Mouse (Mus musculus): ENCODE results near the gene 1700018F24Rik. TPM values are rescaled to one million over a fixed set of nuclear protein-coding genes. Genes with fewer than 3 reads are reported as not detected.
A peak's percentile ranks its signal among the peaks of the same experiment; 100 is the strongest.
"Not testable (repeated sequence)": the region's sequence is repeated elsewhere in the genome, so short reads cannot be mapped to it uniquely, and the experiment has no call there.

Gene 1700018F24Rik
- polyA plus RNA-seq, 1 experiment from 2014 or later, result 0.15 TPM

GRCm38 (mm10) chr5:145041628-145042027 is 1.2 kb upstream of the 1700018F24Rik start:
- Histone ChIP-seq H3K4me3 (replicated peaks) (no peak overlapping the region), H3K4me2 (replicated peaks) (no peak overlapping the region), H3K9ac (no peak overlapping the region), H3K27me3 (no peaks in the 10 kb centered on the region), H3K27ac (replicated peaks) (no peak overlapping the region), H3K9me3 (replicated peaks) (no peaks in the 10 kb centered on the region), H3K4me1 (no peaks in the 10 kb centered on the region), H3K36me3 (no peaks in the 10 kb centered on the region)
- ATAC-seq (ENCODE audit: insufficient number of reproducible peaks, low FRiP score, low TSS enrichment, low read depth), result no peak
- WGBS, result 46% methylated on average over 4 of the region's 4 CpGs

- H3K4me1 ChIP-seq; ATAC-seq (ENCODE audit: insufficient number of reproducible peaks, low FRiP score, low TSS enrichment, low read depth): not testable (repeated sequence)
- 83% methylated on average over 3 of the region's 3 CpGs for WGBS
These were observed 11.4 kb downstream of the 1700018F24Rik start for GRCm38 (mm10) chr5:145054187-145054586.

DNA sequence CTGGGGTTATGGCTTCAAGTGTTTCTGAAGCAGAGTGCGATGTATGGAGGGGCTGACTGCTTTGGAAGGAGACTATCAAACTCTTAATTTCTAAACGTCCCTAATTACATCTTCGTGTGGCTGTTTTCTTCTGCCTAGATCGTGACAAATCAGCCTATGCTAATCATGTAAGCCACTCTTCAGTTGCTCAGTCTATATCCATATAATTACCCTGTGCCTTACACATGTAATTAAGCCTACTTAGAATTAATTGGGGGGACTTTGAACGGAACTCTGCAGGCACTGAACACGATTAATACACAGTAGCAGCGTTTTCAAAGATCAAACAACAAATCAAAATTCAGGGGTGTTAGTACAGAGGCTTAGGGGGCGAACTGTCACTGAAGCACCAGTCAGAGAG is 15.1 kb downstream of the 1700018F24Rik start:
- no peak overlapping the region for H3K4me2 ChIP-seq (replicated peaks)
- no peak overlapping the region for H3K27ac ChIP-seq (replicated peaks)
- H3K27me3 ChIP-seq, result no peaks in the 10 kb centered on the region
- WGBS, result 60% methylated on average over 8 of the region's 8 CpGs
- H3K4me1 ChIP-seq, result no peaks in the 10 kb centered on the region
- no peaks in the 10 kb centered on the region for H3K36me3 ChIP-seq
- H3K9me3 ChIP-seq (replicated peaks), result no peaks in the 10 kb centered on the region
- H3K9ac ChIP-seq, result no peak overlapping the region
- no peak for ATAC-seq (ENCODE audit: insufficient number of reproducible peaks, low FRiP score, low TSS enrichment, low read depth)
- no peak overlapping the region for H3K4me3 ChIP-seq (replicated peaks)

More at GRCm38 (mm10) chr5:145054187-145054586, 11.4 kb downstream of the 1700018F24Rik start:
- not testable (repeated sequence) for H3K36me3 ChIP-seq; H3K27ac ChIP-seq (replicated peaks); H3K4me2 ChIP-seq (replicated peaks); H3K27me3 ChIP-seq; H3K4me3 ChIP-seq (replicated peaks); H3K9ac ChIP-seq; H3K9me3 ChIP-seq (replicated peaks)

DNA sequence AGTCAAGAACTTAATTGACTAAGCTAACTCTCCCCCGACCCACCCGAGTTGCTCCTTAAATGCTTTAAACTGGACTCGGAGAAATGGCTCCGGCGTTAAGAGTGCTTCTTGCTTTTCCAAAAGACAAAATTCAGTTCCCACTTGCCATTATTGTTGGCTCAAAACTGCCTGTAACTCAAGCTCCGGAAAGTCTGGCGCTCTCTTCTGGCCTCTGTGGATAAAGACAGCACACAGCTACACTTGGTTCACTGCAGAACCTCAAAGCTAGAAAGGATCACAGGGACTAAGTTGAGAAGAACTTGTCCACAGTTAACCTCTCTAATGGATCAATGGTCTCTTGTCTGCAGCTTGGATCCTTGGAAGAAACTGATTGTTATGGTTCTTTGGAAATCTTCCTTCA is 15.9 kb downstream of the 1700018F24Rik start:
- Histone ChIP-seq H3K4me1 (no peaks in the 10 kb centered on the region), H3K4me2 (replicated peaks) (no peak overlapping the region), H3K27me3 (no peaks in the 10 kb centered on the region), H3K9me3 (replicated peaks) (no peaks in the 10 kb centered on the region), H3K27ac (replicated peaks) (no peak overlapping the region), H3K36me3 (no peaks in the 10 kb centered on the region), H3K9ac (no peak overlapping the region), H3K4me3 (replicated peaks) (no peak overlapping the region)
- 89% methylated on average over 7 of the region's 7 CpGs for WGBS
- no peak for ATAC-seq (ENCODE audit: insufficient number of reproducible peaks, low FRiP score, low TSS enrichment, low read depth)

GRCm38 (mm10) chr5:145059524-145059923 is 16.7 kb downstream of the 1700018F24Rik start:
- no peak for ATAC-seq (ENCODE audit: insufficient number of reproducible peaks, low FRiP score, low TSS enrichment, low read depth)
- WGBS, result 86% methylated on average over 2 of the region's 2 CpGs
- Histone ChIP-seq H3K27ac (replicated peaks) (no peak overlapping the region), H3K4me1 (no peaks in the 10 kb centered on the region), H3K4me3 (replicated peaks) (no peak overlapping the region), H3K36me3 (no peaks in the 10 kb centered on the region), H3K27me3 (no peaks in the 10 kb centered on the region), H3K9ac (no peak overlapping the region), H3K4me2 (replicated peaks) (no peak overlapping the region), H3K9me3 (replicated peaks) (no peaks in the 10 kb centered on the region)

GRCm38 (mm10) chr5:145064765-145065340 is 22.1 kb downstream of the 1700018F24Rik start:
- Histone ChIP-seq H3K27me3 (no peaks in the 10 kb centered on the region), H3K9ac (no peak overlapping the region), H3K4me3 (replicated peaks) (no peak overlapping the region), H3K27ac (replicated peaks) (no peak overlapping the region), H3K9me3 (replicated peaks) (no peaks in the 10 kb centered on the region), H3K4me1 (no peaks in the 10 kb centered on the region), H3K4me2 (replicated peaks) (no peak overlapping the region), H3K36me3 (no peaks in the 10 kb centered on the region)
- WGBS, result 89% methylated on average over 1 of the region's 1 CpGs
- no peak for ATAC-seq (ENCODE audit: insufficient number of reproducible peaks, low FRiP score, low TSS enrichment, low read depth)

- 26% methylated on average over 3 of the region's 3 CpGs for WGBS
These were observed 26.1 kb downstream of the 1700018F24Rik start for GRCm38 (mm10) chr5:145068863-145069262.

GRCm38 (mm10) chr5:145069707-145070106 is 26.9 kb downstream of the 1700018F24Rik start:
- Histone ChIP-seq H3K4me1 (no peaks in the 10 kb centered on the region), H3K4me2 (replicated peaks) (no peak overlapping the region), H3K9ac (no peak overlapping the region), H3K27ac (replicated peaks) (no peak overlapping the region), H3K9me3 (replicated peaks) (no peaks in the 10 kb centered on the region), H3K27me3 (no peaks in the 10 kb centered on the region), H3K4me3 (replicated peaks) (no peak overlapping the region), H3K36me3 (no peaks in the 10 kb centered on the region)
- peak; percentile 49; the same call in 1 of the 2 replicates for ATAC-seq (ENCODE audit: insufficient number of reproducible peaks, low FRiP score, low TSS enrichment, low read depth)
- WGBS, result 0% methylated on average over 5 of the region's 5 CpGs

More at GRCm38 (mm10) chr5:145068863-145069262, 26.1 kb downstream of the 1700018F24Rik start:
- Histone ChIP-seq H3K36me3 (no peaks in the 10 kb centered on the region), H3K27me3 (no peaks in the 10 kb centered on the region), H3K4me2 (replicated peaks) (no peak overlapping the region), H3K4me3 (replicated peaks) (no peak overlapping the region), H3K9ac (no peak overlapping the region), H3K9me3 (replicated peaks) (no peaks in the 10 kb centered on the region), H3K4me1 (no peaks in the 10 kb centered on the region), H3K27ac (replicated peaks) (no peak overlapping the region)
- ATAC-seq (ENCODE audit: insufficient number of reproducible peaks, low FRiP score, low TSS enrichment, low read depth), result no peak

DNA sequence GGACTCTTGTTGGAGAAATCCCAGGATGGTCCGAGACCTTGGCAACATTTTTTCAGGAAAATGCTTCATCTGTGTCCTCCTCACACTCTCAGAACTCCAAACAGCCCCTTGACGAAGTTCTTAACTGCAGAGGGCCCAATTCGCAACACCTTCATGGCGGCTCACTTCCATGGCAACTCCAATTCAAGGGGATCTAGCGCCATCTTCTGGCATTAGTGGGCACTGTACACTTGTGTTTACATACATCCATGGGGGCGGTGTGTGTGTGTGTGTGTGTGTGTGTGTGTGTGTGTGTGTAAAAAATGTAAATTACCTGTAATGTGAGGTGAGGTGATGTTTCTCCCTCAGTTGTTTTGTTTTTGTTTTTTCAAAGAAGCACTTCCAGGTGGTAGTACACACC is 28.6 kb downstream of the 1700018F24Rik start:
- Histone ChIP-seq H3K4me3 (replicated peaks) (no peak overlapping the region), H3K9ac (no peak overlapping the region), H3K36me3 (no peaks in the 10 kb centered on the region), H3K4me1 (no peaks in the 10 kb centered on the region), H3K9me3 (replicated peaks) (no peaks in the 10 kb centered on the region), H3K27ac (replicated peaks) (no peak overlapping the region), H3K4me2 (replicated peaks) (no peak overlapping the region), H3K27me3 (no peaks in the 10 kb centered on the region)
- no peak for ATAC-seq (ENCODE audit: insufficient number of reproducible peaks, low FRiP score, low TSS enrichment, low read depth)
- 42% methylated on average over 6 of the region's 6 CpGs for WGBS

GRCm38 (mm10) chr5:145075081-145075480 is 32.3 kb downstream of the 1700018F24Rik start:
- H3K27me3 ChIP-seq, result no peaks in the 10 kb centered on the region
- ATAC-seq (ENCODE audit: insufficient number of reproducible peaks, low FRiP score, low TSS enrichment, low read depth), result no peak
- no peak overlapping the region for H3K27ac ChIP-seq (replicated peaks)
- WGBS, result 64% methylated on average over 3 of the region's 3 CpGs
- no peaks in the 10 kb centered on the region for H3K4me1 ChIP-seq
- no peak overlapping the region for H3K4me3 ChIP-seq (replicated peaks)
- no peaks in the 10 kb centered on the region for H3K36me3 ChIP-seq
- H3K4me2 ChIP-seq (replicated peaks), result no peak overlapping the region
- no peaks in the 10 kb centered on the region for H3K9me3 ChIP-seq (replicated peaks)
- H3K9ac ChIP-seq, result no peak overlapping the region

DNA sequence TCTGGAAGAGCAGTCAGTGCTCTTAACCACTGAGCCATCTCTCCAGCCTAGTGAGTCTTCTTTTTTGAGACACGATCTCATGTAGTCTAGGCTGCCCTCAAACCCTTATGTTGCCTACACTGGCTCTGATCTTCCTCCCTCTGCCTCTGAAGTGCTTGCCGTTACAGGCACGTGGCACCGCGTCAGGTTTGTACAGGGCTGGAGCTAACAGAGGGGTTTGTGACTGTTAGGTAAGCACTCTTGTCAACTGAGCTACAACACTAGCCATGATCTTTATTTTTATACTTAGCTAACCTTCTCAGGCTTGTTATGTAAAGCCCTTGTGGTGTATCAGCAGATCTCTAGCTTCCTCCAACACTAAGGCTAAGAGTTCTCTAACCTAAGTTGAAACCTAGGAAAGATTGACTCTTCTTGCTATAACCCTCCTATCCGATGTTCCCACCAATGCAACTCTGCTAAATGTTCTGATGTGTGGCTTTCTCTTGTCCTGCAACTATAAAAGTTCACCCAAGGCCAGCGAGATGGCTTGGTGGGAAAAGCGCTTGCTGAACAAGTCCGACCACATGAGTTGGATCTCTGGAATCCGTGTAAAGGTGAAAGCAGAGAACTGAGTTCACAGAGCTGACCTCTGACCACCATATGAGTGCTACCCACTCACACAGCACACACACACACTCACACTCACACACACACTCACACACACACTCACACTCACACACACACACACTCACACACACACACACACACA is 39.2 kb downstream of the 1700018F24Rik start:
- Histone ChIP-seq H3K27me3 (no peaks in the 10 kb centered on the region), H3K4me1 (peaks cover 11% of the 10 kb centered on the region), H3K4me3 (replicated peaks) (no peak overlapping the region), H3K9me3 (replicated peaks) (no peaks in the 10 kb centered on the region), H3K27ac (replicated peaks) (no peak overlapping the region), H3K9ac (no peak overlapping the region), H3K36me3 (peaks cover 7% of the 10 kb centered on the region; the same call in 1 of the 2 replicates), H3K4me2 (replicated peaks) (no peak overlapping the region)
- no peak for ATAC-seq (ENCODE audit: insufficient number of reproducible peaks, low FRiP score, low TSS enrichment, low read depth)
- 86% methylated on average over 10 of the region's 10 CpGs for WGBS

DNA sequence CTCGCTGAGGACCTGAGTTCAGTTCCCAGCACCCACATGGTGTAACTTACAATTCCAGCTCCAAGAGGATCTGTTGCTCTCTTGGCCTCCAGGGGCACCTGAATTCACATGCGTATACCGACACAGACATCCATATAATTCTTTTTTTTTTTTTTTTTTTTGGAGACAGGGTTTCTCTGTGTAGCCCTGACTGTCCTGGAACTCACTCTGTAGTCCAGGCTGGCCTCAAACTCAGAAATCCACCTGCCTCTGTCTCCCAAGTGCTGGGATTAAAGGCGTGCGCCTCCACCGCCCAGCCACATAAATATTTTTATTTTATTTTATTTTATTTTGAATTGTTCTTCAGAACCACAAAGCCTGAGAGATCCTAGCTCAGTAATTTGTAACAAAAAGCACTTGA is 40.4 kb downstream of the 1700018F24Rik start:
- WGBS, result 52% methylated on average over 6 of the region's 6 CpGs
- Histone ChIP-seq H3K27ac (replicated peaks) (peak overlapping the region; percentile 78), H3K4me3 (replicated peaks) (peak overlapping the region; percentile 92), H3K4me1 (peaks cover 11% of the 10 kb centered on the region), H3K4me2 (replicated peaks) (peak overlapping the region; percentile 74)
- H3K27me3 ChIP-seq; H3K36me3 ChIP-seq; H3K9me3 ChIP-seq (replicated peaks); ATAC-seq (ENCODE audit: insufficient number of reproducible peaks, low FRiP score, low TSS enrichment, low read depth); H3K9ac ChIP-seq: not testable (repeated sequence)
